Mouse (Mus musculus) midbrain, embryonic 16.5 days (tissue): ENCODE data around the gene Tmem106b. TPM values are rescaled to one million over a fixed set of nuclear protein-coding genes. Genes with fewer than 3 reads are reported as not detected.

Experiments
- ATAC-seq: fragments of 200-750 bp; cut with Nextera tagmentation; 2 replicates; pipeline ENCODE4 v1.8.0; 2017; ENCODE audit warnings: moderate TSS enrichment
- H3K27ac ChIP-seq: fragments of 300-500 bp; sonication (generic); 2 replicates; pipeline ENCODE4 v1.5.1; 2014; ENCODE audit warnings: mild to moderate bottlenecking, low read length, mixed read lengths
- H3K27me3 ChIP-seq: fragments of 300-500 bp; sonication (generic); 2 replicates; pipeline ENCODE4 v1.6.1; 2014; ENCODE audit warnings: low read depth, low read length, mixed read lengths; ENCODE audit not compliant: control insufficient read depth, insufficient read depth
- H3K36me3 ChIP-seq: fragments of 300-500 bp; sonication (generic); 2 replicates; pipeline ENCODE4 v1.6.1; 2014; ENCODE audit warnings: mild to moderate bottlenecking, low read length, moderate library complexity, mixed read lengths; ENCODE audit not compliant: control insufficient read depth, insufficient read depth
- H3K4me1 ChIP-seq: fragments of 300-500 bp; sonication (generic); 2 replicates; pipeline ENCODE4 v1.6.1; 2014; ENCODE audit warnings: mild to moderate bottlenecking, low read length, mixed read lengths; ENCODE audit not compliant: control insufficient read depth, insufficient read depth
- H3K4me2 ChIP-seq: fragments of 300-500 bp; sonication (generic); 2 replicates; pipeline ENCODE4 v1.6.1; 2014; ENCODE audit warnings: mild to moderate bottlenecking, low read length, mixed read lengths
- H3K4me3 ChIP-seq: fragments of 300-500 bp; sonication (generic); 2 replicates; pipeline ENCODE4 v1.5.1; 2014; ENCODE audit warnings: low read depth, mild to moderate bottlenecking, low read length, moderate library complexity, mixed read lengths
- H3K9ac ChIP-seq: fragments of 300-500 bp; sonication (generic); 2 replicates; pipeline ENCODE4 v1.6.1; 2014; ENCODE audit warnings: low read depth, low read length, mixed read lengths
- H3K9me3 ChIP-seq: fragments of 300-500 bp; sonication (generic); replicated peaks from 2 replicates; pipeline ENCODE4 v1.6.1; 2014; ENCODE audit warnings: mild to moderate bottlenecking, low read length, mixed read lengths; ENCODE audit not compliant: control insufficient read depth, poor library complexity, severe bottlenecking
- WGBS: fragments of 180-500 bp; shearing (Covaris S2); extraction: QIAGEN DNeasy Blood & Tissue Kit; methylation state at CpG from one replicate; pipeline ENCODE4 v1.1.7; 2014; 5-methylcytosine and 5-hydroxymethylcytosine counted together
- polyA plus RNA-seq: library from polyadenylated mRNA; unstranded; fragments of >200 nt; fragmentation: Nextera tagmentation; extraction: Ambion mirVana; gene quantifications from 2 replicates; pipeline ENCODE4 v1.2.1, GENCODE M21; 2015

Tmem106b gene
- 36.2 and 46.2 TPM in 2 replicates for polyA plus RNA-seq

DNA sequence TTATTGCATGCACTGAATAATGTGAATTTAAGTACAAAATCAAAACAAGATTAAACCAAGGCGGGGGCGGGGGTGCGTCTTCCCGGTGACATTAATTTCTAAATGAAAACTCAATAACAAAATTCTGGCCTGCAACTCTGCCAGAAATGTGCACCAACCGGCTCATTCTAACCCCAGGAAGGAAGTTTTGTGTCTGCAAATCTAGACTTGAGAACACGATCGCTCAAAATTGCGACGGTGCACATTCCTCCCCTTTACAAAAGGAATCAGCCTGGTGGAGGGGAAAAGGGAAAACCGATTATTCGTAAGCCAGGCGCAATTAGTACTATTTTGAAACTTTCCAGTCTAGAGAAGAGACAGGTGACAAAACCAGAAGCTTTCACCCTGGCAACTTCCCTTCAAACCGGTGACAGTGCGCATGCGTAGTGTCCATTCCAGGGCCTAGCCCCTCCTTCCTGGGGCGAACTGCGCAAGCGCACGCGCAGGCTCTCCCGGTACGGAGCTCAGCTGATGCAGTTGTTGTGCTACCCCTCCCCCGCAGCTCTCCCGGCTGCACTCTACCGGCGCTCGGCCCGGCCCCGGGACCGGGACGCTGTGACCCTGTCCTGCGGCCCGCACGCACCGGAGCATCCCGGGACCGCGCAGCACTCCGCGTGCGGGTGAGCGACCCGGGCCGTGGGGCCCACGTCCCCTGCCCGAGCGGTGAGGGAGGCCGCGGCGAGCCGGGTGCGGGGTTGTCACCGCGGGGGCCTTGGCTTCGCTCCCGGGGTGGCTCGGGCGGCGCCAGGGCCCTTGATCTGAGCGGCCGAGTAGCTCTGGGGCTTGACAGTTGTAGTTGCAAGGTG is at the start of gene Tmem106b:
TSS of gene Tmem106b (plus strand) at position 458 of the 845 bp plus-strand sequence.
- Histone ChIP-seq H3K9ac (peak within 1 kb of the TSS; percentile 99), H3K36me3 (peaks cover 12% of the 10 kb centered on the region), H3K4me3 (peak within 1 kb of the TSS; percentile 95), H3K4me1 (peaks cover 9% of the 10 kb centered on the region), H3K27me3 (no peaks in the 10 kb centered on the region), H3K9me3 (no peaks in the 10 kb centered on the region), H3K4me2 (peak within 1 kb of the TSS; percentile 81), H3K27ac (peak within 1 kb of the TSS; percentile 85)
- peak; percentile 100 for ATAC-seq
- WGBS, result 4% methylated on average over 48 of the region's 61 CpGs

DNA sequence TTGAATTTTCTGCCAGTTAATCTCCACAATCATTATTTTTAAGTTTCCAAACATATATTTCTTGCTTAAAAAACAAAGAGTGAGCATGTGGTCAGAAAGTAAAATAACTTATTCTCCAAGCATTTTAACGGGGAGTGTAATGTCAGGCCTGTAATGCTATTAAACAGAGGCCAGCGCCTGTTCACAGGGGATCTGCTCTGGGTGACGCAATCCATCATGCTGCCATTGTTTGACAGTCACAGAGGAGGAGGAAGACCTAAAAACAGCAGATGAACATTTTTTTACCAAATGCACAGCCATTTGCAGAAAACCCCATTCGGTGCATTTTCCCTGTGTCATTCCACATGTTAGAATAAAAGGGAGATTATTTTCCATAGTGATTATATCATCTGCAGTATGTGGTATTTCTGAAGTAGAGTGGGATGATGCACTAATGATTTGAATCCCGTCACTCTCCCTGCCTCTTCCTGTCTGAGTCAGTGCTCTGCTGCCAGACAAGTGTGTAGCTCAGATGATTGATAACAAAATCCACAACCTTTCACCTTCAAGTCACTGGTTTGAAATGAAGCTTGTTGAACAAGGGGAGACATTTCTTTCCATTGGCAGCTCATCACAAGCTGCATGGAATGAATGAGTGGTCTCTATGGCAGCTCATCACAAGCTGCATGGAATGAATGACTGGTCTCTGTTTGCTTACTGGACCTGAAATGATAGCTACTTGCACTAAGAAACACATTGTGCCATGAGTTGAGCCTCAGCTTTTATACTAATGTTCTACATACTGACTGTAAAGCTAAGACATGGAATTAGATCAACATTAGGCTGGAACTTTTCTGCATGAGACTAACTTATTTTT is 48.1 kb upstream of the Tmem106b start:
- Histone ChIP-seq H3K9ac (no peak overlapping the region), H3K36me3 (no peaks in the 10 kb centered on the region), H3K4me1 (no peaks in the 10 kb centered on the region), H3K9me3 (no peaks in the 10 kb centered on the region), H3K27ac (no peak overlapping the region), H3K4me3 (no peak overlapping the region), H3K27me3 (no peaks in the 10 kb centered on the region), H3K4me2 (no peak overlapping the region)
- WGBS, result 25% methylated on average over 5 of the region's 5 CpGs
- peak; percentile 75 for ATAC-seq

DNA sequence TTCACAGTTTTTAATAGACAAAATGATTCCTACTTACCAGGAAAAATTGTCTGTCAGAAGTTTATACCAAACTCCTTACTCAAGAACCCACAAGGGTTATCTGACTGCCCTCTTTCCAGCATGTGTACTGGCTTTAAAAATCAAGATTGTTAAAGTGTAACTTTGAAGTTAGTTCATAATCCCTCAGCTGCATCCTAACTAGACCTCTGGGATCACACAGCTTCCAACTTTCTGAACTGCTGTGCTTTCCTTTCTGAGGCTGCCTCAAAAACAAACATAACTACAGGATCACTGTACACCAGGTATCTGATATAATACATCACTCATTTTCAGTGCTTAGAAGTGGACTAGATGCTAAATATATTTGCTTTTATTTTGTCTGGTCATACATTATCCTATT is 39.0 kb upstream of the Tmem106b start:
- H3K4me1 ChIP-seq, result no peaks in the 10 kb centered on the region
- no peak for ATAC-seq
- H3K27me3 ChIP-seq, result no peaks in the 10 kb centered on the region
- no peak overlapping the region for H3K27ac ChIP-seq
- H3K4me3 ChIP-seq, result no peak overlapping the region
- no peak overlapping the region for H3K9ac ChIP-seq
- no peaks in the 10 kb centered on the region for H3K36me3 ChIP-seq
- no peak overlapping the region for H3K4me2 ChIP-seq
- no peaks in the 10 kb centered on the region for H3K9me3 ChIP-seq

DNA sequence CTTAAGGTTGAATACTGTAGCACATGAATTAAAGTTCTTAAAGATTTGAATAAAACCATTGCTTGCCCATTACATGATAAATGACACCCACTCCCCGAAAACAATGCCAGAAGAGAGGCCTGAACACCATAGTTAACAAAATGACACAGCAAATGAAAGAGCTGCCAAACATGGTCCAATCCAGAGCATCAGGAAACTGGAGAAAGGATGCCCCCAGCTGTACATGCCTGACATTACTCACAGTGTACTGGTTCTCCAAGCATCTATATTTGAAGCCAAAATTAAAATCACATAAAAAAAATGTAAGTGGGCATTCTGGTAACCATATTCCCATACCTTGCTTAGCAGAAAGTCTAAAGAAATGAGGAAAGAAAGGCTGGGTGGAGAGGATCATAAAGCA is 38.6 kb upstream of the Tmem106b start:
- no peak overlapping the region for H3K9ac ChIP-seq
- H3K4me3 ChIP-seq, result no peak overlapping the region
- no peaks in the 10 kb centered on the region for H3K9me3 ChIP-seq
- H3K27ac ChIP-seq, result no peak overlapping the region
- no peak overlapping the region for H3K4me2 ChIP-seq
- 49% methylated on average over 1 of the region's 1 CpGs for WGBS
- no peaks in the 10 kb centered on the region for H3K4me1 ChIP-seq
- no peaks in the 10 kb centered on the region for H3K36me3 ChIP-seq
- no peaks in the 10 kb centered on the region for H3K27me3 ChIP-seq
- peak; percentile 56; the same call in 1 of the 2 replicates for ATAC-seq

DNA sequence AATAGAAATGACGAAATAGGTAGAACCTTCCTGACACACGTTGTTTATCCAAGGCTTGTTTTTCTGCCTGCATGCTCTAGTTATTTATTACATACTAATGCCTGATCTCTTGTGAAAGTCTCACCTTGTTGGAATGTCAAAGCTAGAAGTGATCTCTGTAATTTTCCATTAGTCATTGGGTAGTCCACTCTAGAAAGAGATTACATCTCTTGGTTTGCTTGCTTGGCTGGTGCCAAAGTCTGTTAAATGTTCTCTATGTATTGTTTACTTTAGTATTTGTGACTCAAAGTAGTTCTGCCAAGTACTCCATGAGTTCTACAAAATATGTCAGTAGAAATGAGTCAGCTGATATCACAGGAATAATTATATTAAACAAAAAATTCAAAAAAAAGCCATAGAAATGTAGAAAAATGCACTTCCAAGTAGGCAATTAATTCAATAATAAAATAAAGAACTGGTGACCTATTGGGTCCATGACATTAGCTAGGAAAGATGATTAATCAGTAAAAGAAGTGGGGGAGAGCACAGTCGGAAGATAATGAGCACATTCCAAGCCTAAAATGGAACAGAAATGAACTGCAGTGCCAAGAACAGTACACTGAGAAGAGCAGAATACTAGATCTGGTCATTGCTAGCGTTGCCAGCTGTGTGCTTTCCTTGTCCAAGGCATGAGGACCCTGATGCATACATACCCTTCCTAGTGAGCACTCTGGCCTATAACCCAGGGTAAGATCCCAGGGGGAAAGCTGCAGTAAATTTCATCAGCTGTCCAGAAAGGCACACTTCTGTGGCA is 17.0 kb upstream of the Tmem106b start:
- H3K4me1 ChIP-seq, result no peaks in the 10 kb centered on the region
- H3K27me3 ChIP-seq, result no peaks in the 10 kb centered on the region
- ATAC-seq, result no peak
- no peaks in the 10 kb centered on the region for H3K36me3 ChIP-seq
- H3K4me3 ChIP-seq, result no peak overlapping the region
- WGBS, result 89% methylated on average over 4 of the region's 4 CpGs
- H3K27ac ChIP-seq, result no peak overlapping the region
- H3K4me2 ChIP-seq, result no peak overlapping the region
- no peak overlapping the region for H3K9ac ChIP-seq
- no peaks in the 10 kb centered on the region for H3K9me3 ChIP-seq

DNA sequence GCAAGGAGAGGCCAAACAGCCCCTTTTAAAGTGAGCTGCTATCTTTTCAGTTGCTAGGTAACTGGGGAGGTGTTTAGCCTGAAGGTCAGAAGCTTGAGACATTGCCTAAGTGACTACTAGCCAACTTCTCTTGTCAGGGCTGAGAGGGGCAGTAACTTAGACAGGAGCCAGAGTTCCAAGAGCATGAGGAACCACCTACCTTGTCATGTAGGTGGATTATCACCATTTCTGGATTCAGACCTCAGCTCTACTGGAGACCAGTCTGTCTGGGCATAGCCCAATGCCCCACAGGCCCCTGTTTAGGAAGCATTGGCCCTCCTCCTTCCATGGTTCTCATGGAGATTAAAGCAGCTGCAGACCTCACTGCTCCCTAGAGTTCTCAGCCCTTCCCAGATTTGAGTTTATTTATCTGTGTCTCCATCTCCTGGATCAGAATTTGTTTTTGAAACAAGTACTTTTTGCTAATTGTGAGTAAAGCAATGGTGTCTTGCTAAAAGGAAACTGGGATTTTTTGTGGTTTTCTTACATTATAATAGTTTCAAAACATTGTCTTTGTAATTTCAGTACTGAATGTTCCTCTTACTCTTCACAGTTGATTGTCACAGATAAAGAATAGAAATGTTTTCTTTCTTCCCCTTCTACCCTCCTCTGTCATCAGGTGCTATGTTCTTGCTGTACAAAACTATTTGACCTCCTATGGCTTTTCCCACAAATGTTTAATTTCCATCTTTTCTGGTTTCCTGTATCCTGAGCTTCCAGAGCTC is 8.1 kb upstream of the Tmem106b start:
- Histone ChIP-seq H3K27ac (no peak overlapping the region), H3K9ac (no peak overlapping the region), H3K9me3 (no peaks in the 10 kb centered on the region), H3K27me3 (no peaks in the 10 kb centered on the region), H3K4me2 (no peak overlapping the region), H3K4me3 (no peak overlapping the region), H3K36me3 (no peaks in the 10 kb centered on the region), H3K4me1 (no peaks in the 10 kb centered on the region)
- ATAC-seq, result no peak

DNA sequence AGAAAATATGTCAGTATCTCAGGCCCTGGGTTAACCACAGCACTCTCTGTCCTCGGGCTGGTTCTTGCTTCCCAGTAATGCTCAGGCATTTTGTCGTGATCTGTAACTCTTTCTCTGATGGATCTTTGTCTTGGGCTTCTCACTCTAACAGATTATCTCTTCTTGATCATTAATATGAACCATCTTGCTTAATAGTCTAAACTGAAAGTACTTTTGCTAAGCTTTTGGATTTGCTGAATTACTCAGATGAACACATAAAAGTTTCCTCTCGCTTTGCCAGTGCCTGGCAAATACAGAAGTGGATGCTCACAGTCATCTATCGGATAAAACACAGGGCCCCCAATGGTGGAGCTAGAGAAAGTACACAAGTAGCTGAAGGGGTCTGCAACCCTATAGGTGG is 7.5 kb upstream of the Tmem106b start:
- Histone ChIP-seq H3K4me3 (no peak overlapping the region), H3K27me3 (no peaks in the 10 kb centered on the region), H3K36me3 (no peaks in the 10 kb centered on the region), H3K9ac (no peak overlapping the region), H3K9me3 (no peaks in the 10 kb centered on the region), H3K4me1 (no peaks in the 10 kb centered on the region), H3K27ac (no peak overlapping the region), H3K4me2 (no peak overlapping the region)
- WGBS, result 89% methylated on average over 4 of the region's 4 CpGs
- ATAC-seq, result no peak

DNA sequence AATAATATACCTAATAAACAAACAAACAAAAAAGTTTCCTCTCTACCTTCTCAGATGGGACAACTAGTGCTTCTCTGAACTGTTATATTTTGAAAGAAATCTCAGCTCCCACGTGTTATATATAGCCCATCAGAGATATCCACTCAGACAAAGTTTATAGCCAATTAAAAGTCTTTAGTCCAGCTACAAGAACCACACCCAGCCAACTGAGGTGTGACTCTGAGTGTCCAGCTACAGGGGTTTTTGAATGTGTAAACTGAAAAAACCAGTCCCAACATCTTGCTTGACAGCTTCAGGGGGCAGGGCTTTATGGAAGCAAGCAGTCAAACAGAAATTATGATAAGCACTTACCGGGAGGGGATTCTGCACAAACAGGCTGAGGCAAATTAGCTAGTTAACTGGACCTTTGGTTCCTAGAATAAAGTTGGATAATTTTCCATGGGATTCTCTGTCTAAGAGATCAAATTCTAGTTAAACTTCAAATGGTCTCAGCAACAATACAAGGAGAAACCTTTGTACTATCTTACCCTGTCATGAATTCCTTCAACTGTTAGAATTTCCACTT is 6.8 kb upstream of the Tmem106b start:
- H3K27me3 ChIP-seq, result no peaks in the 10 kb centered on the region
- ATAC-seq, result no peak
- no peak overlapping the region for H3K4me2 ChIP-seq
- H3K4me3 ChIP-seq, result no peak overlapping the region
- no peaks in the 10 kb centered on the region for H3K9me3 ChIP-seq
- no peaks in the 10 kb centered on the region for H3K4me1 ChIP-seq
- no peaks in the 10 kb centered on the region for H3K36me3 ChIP-seq
- WGBS, result 79% methylated on average over 2 of the region's 2 CpGs
- no peak overlapping the region for H3K9ac ChIP-seq
- H3K27ac ChIP-seq, result no peak overlapping the region
